Mouse (Mus musculus): ENCODE measurements at regions not wholly inside any gene's neighbourhood (a gene's known extent, or its start where the extent isn't known, plus 50 kb on each side); places are given as distances from the start of the nearest gene placed in this dataset.

GRCm38 (mm10) chr5:69877100-69877499 is 285.0 kb upstream of the Gnpda2 start:
- no peak overlapping the region for H3K4me3 ChIP-seq
- H3K27ac ChIP-seq: no peak overlapping the region
- H3K9me3 ChIP-seq (replicated peaks): no peaks in the 10 kb centered on the region
- H3K27me3 ChIP-seq: no peaks in the 10 kb centered on the region
- no peak overlapping the region for H3K9ac ChIP-seq
- no peak for ATAC-seq (ENCODE audit: low FRiP score)
- 69% methylated on average over 4 of the region's 4 CpGs for WGBS
- no peaks in the 10 kb centered on the region for H3K4me1 ChIP-seq
- no peaks in the 10 kb centered on the region for H3K36me3 ChIP-seq
- no peak overlapping the region for H3K4me2 ChIP-seq (replicated peaks)

GRCm38 (mm10) chr5:69863027-69863426 is 270.9 kb upstream of the Gnpda2 start:
- Histone ChIP-seq H3K27me3 (no peaks in the 10 kb centered on the region), H3K9ac (no peak overlapping the region), H3K4me2 (replicated peaks) (no peak overlapping the region), H3K4me1 (no peaks in the 10 kb centered on the region), H3K27ac (no peak overlapping the region), H3K9me3 (replicated peaks) (no peaks in the 10 kb centered on the region), H3K36me3 (no peaks in the 10 kb centered on the region), H3K4me3 (no peak overlapping the region)
- ATAC-seq (ENCODE audit: low FRiP score): no peak
- 76% methylated on average over 3 of the region's 3 CpGs for WGBS

GRCm38 (mm10) chr5:69844809-69845208 is 252.7 kb upstream of the Gnpda2 start:
- no peaks in the 10 kb centered on the region for H3K36me3 ChIP-seq
- no peaks in the 10 kb centered on the region for H3K27me3 ChIP-seq
- no peaks in the 10 kb centered on the region for H3K4me1 ChIP-seq
- H3K27ac ChIP-seq: no peak overlapping the region
- H3K4me2 ChIP-seq (replicated peaks): no peak overlapping the region
- no peak for ATAC-seq (ENCODE audit: low FRiP score)
- no peak overlapping the region for H3K4me3 ChIP-seq
- no peaks in the 10 kb centered on the region for H3K9me3 ChIP-seq (replicated peaks)
- no peak overlapping the region for H3K9ac ChIP-seq
- WGBS: 81% methylated on average over 1 of the region's 1 CpGs

- 71% methylated on average over 7 of the region's 7 CpGs for WGBS
- Histone ChIP-seq H3K27me3 (no peaks in the 10 kb centered on the region), H3K4me1 (no peaks in the 10 kb centered on the region), H3K9me3 (replicated peaks) (no peaks in the 10 kb centered on the region), H3K4me2 (replicated peaks) (no peak overlapping the region), H3K4me3 (no peak overlapping the region), H3K27ac (no peak overlapping the region), H3K36me3 (no peaks in the 10 kb centered on the region), H3K9ac (no peak overlapping the region)
- ATAC-seq (ENCODE audit: low FRiP score): no peak
Observed at GRCm38 (mm10) chr5:69837947-69838710, 246.0 kb upstream of the Gnpda2 start.

- no peak for ATAC-seq (ENCODE audit: low FRiP score)
- Histone ChIP-seq H3K4me3 (no peak overlapping the region), H3K36me3 (no peaks in the 10 kb centered on the region), H3K27me3 (no peaks in the 10 kb centered on the region), H3K4me2 (replicated peaks) (no peak overlapping the region), H3K9me3 (replicated peaks) (no peaks in the 10 kb centered on the region), H3K9ac (no peak overlapping the region), H3K4me1 (no peaks in the 10 kb centered on the region), H3K27ac (no peak overlapping the region)
- WGBS: 89% methylated on average over 8 of the region's 8 CpGs
Observed at GRCm38 (mm10) chr5:69836356-69836755, 244.2 kb upstream of the Gnpda2 start.

GRCm38 (mm10) chr5:69835162-69835561 is 243.0 kb upstream of the Gnpda2 start:
- H3K4me1 ChIP-seq: no peaks in the 10 kb centered on the region
- no peaks in the 10 kb centered on the region for H3K27me3 ChIP-seq
- no peaks in the 10 kb centered on the region for H3K9me3 ChIP-seq (replicated peaks)
- ATAC-seq (ENCODE audit: low FRiP score): no peak
- H3K27ac ChIP-seq: no peak overlapping the region
- no peaks in the 10 kb centered on the region for H3K36me3 ChIP-seq
- H3K4me3 ChIP-seq: no peak overlapping the region
- H3K4me2 ChIP-seq (replicated peaks): no peak overlapping the region
- no peak overlapping the region for H3K9ac ChIP-seq
- WGBS: 68% methylated on average over 8 of the region's 8 CpGs

GRCm38 (mm10) chr5:69817778-69818177 is 225.6 kb upstream of the Gnpda2 start:
- Histone ChIP-seq H3K4me1 (peaks cover 8% of the 10 kb centered on the region; the same call in 1 of the 2 replicates), H3K9me3 (replicated peaks) (no peaks in the 10 kb centered on the region), H3K27me3 (no peaks in the 10 kb centered on the region), H3K36me3 (no peaks in the 10 kb centered on the region), H3K4me2 (replicated peaks) (no peak overlapping the region), H3K27ac (no peak overlapping the region), H3K9ac (no peak overlapping the region), H3K4me3 (no peak overlapping the region)
- WGBS: 56% methylated on average over 4 of the region's 4 CpGs
- ATAC-seq (ENCODE audit: low FRiP score): no peak

- no peak overlapping the region for H3K4me2 ChIP-seq (replicated peaks)
- H3K27ac ChIP-seq: no peak overlapping the region
- no peak overlapping the region for H3K4me3 ChIP-seq
- H3K36me3 ChIP-seq: no peaks in the 10 kb centered on the region
- 51% methylated on average over 5 of the region's 5 CpGs for WGBS
- H3K27me3 ChIP-seq: no peaks in the 10 kb centered on the region
- H3K9me3 ChIP-seq (replicated peaks): no peaks in the 10 kb centered on the region
- peak; percentile 56; the same call in 1 of the 2 replicates for ATAC-seq (ENCODE audit: low FRiP score)
- peaks cover 8% of the 10 kb centered on the region; the same call in 1 of the 2 replicates for H3K4me1 ChIP-seq
- H3K9ac ChIP-seq: no peak overlapping the region
Observed at GRCm38 (mm10) chr5:69817035-69817434, 224.9 kb upstream of the Gnpda2 start.

GRCm38 (mm10) chr5:69815356-69815755 is 223.2 kb upstream of the Gnpda2 start:
- 7% methylated on average over 1 of the region's 1 CpGs for WGBS
- no peaks in the 10 kb centered on the region for H3K36me3 ChIP-seq
- H3K9ac ChIP-seq: no peak overlapping the region
- H3K27ac ChIP-seq: no peak overlapping the region
- H3K4me3 ChIP-seq: no peak overlapping the region
- H3K9me3 ChIP-seq (replicated peaks): no peaks in the 10 kb centered on the region
- no peaks in the 10 kb centered on the region for H3K27me3 ChIP-seq
- no peak overlapping the region for H3K4me2 ChIP-seq (replicated peaks)
- ATAC-seq (ENCODE audit: low FRiP score): 0 out of 2 replicates have a peak, but pooled peaks have one; percentile 32
- peaks cover 8% of the 10 kb centered on the region; the same call in 1 of the 2 replicates for H3K4me1 ChIP-seq

- Histone ChIP-seq H3K27me3 (no peaks in the 10 kb centered on the region), H3K27ac (no peak overlapping the region), H3K9me3 (replicated peaks) (no peaks in the 10 kb centered on the region), H3K36me3 (no peaks in the 10 kb centered on the region), H3K4me1 (no peaks in the 10 kb centered on the region), H3K4me2 (replicated peaks) (no peak overlapping the region), H3K4me3 (no peak overlapping the region), H3K9ac (no peak overlapping the region)
- 71% methylated on average over 4 of the region's 4 CpGs for WGBS
- ATAC-seq (ENCODE audit: low FRiP score): no peak
Observed at GRCm38 (mm10) chr5:69802612-69803011, 210.5 kb upstream of the Gnpda2 start.

- 88% methylated on average over 3 of the region's 3 CpGs for WGBS
- Histone ChIP-seq H3K4me3 (no peak overlapping the region), H3K4me2 (replicated peaks) (no peak overlapping the region), H3K27ac (no peak overlapping the region), H3K9me3 (replicated peaks) (no peaks in the 10 kb centered on the region), H3K9ac (no peak overlapping the region), H3K36me3 (no peaks in the 10 kb centered on the region), H3K4me1 (no peaks in the 10 kb centered on the region), H3K27me3 (no peaks in the 10 kb centered on the region)
- no peak for ATAC-seq (ENCODE audit: low FRiP score)
Observed at GRCm38 (mm10) chr5:69802101-69802500, 210.0 kb upstream of the Gnpda2 start.

- H3K9me3 ChIP-seq (replicated peaks): no peaks in the 10 kb centered on the region
- no peak for ATAC-seq (ENCODE audit: low FRiP score)
- H3K4me2 ChIP-seq (replicated peaks): no peak overlapping the region
Observed at GRCm38 (mm10) chr5:69795316-69795715, 203.2 kb upstream of the Gnpda2 start.

GRCm38 (mm10) chr5:69794641-69795040 is 202.5 kb upstream of the Gnpda2 start:
- Histone ChIP-seq H3K36me3 (no peaks in the 10 kb centered on the region), H3K4me3 (no peak overlapping the region), H3K27me3 (no peaks in the 10 kb centered on the region), H3K27ac (no peak overlapping the region), H3K9ac (no peak overlapping the region), H3K4me2 (replicated peaks) (no peak overlapping the region), H3K9me3 (replicated peaks) (no peaks in the 10 kb centered on the region), H3K4me1 (no peaks in the 10 kb centered on the region)
- WGBS: 47% methylated on average over 2 of the region's 2 CpGs
- no peak for ATAC-seq (ENCODE audit: low FRiP score)

More at GRCm38 (mm10) chr5:69795316-69795715, 203.2 kb upstream of the Gnpda2 start:
- no peak overlapping the region for H3K27ac ChIP-seq
- WGBS: 75% methylated on average over 3 of the region's 3 CpGs
- no peaks in the 10 kb centered on the region for H3K36me3 ChIP-seq
- no peaks in the 10 kb centered on the region for H3K27me3 ChIP-seq
- H3K4me3 ChIP-seq: no peak overlapping the region
- H3K4me1 ChIP-seq: no peaks in the 10 kb centered on the region
- H3K9ac ChIP-seq: no peak overlapping the region

Measured in hindbrain, embryonic 12.5 days (tissue).